Mouse (Mus musculus) B cell, adult 2 months (primary cell): ENCODE results near the gene Spg11.

Source experiments
- DNase-seq, 2 experiments: peaks; one replicate each; pipeline ENCODE4 v3.0.0; 2022

Gene Spg11

GRCm38 (mm10) chr2:122117961-122118958 is at the start of gene Spg11:
TSS of gene Spg11 (minus strand) at chr2:122118386.
- DNase-seq: peak; percentile 98

DNA sequence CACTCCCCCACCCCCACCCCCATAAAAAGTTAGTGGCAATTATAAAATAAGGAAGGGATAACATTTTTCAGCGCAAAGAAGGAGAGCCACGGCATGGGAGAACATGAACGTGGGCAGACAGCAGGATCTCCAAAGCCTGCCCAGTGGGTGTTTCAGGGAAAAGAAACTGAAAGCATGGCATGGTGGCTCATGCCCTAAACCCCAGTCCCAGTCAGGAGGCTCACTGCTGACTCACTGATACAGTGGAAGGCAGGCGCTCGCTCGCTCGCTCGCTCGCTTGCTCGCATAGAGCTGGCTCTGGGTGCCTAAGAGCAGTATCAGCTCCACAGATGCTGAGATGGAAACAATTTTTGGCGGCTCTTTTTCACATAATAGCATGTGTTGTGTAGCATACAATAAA is 46.1 kb upstream of the Spg11 start:
- peak in 1 of 2 experiments; percentile 23 for DNase-seq

DNA sequence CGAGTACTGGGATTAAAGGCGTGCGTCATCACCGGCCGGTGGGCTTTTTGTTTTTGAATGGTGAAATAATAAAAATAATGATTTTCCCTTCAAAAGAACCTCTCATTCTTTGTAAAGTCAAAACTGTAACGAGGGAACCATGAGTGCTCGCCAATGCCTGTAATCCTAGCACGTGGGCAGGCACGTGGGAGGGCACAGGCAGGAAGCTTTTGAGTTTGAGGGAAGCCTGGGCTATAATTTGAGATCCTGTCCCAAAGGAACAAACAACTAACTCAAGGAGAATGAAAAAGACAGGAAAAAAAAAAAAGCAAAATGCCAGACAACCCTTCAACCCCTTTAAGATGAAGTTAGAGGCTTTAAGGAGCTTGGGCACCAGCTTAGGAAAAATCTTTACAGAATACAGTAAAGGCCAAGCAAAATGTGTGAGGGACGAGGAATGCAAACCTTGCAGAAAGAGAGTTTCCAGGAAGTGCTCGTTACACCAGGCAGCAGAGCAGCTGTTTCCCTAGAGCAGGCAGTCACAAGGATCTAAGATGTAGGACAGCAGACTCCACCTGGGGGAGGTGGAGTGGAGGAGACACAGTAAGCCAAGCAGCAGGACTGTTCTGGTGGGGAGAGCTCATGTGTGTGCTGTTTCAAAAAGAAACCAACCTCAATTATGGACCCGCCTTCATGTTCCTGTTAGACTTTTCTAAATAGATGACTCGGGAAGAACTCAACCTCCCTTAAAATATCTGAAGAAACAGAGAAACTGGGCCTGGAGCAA is 45.4 kb upstream of the Spg11 start:
- no peak for DNase-seq

- DNase-seq: no peak
Observed at GRCm38 (mm10) chr2:122162529-122162928, 44.3 kb upstream of the Spg11 start.

- DNase-seq: no peak
Observed at GRCm38 (mm10) chr2:122161542-122161941, 43.4 kb upstream of the Spg11 start.

DNA sequence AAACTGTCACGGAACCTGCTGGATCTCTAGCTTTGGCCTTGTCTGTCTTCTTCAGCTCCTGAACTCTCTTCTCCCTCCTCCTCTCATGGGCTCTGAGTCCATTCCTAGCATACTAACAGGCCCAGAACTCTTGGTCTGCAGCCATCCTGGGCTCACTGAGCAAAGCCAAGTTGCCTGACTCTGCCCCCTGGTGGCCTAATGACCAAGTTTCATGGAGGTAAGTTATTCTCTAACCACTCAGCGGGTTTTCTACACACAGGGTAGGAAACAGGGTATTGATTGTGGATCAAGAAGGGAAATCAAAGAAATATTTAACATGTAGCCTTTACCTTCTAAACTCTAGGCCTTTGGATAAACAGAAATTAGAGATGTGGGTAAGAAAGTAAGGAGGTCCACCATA is 42.5 kb upstream of the Spg11 start, which contains the start of gene Trim69:
TSS of gene Trim69 (plus strand) at position 21 of the 400 bp plus-strand sequence.
- DNase-seq: peak; percentile 89 to 92

DNA sequence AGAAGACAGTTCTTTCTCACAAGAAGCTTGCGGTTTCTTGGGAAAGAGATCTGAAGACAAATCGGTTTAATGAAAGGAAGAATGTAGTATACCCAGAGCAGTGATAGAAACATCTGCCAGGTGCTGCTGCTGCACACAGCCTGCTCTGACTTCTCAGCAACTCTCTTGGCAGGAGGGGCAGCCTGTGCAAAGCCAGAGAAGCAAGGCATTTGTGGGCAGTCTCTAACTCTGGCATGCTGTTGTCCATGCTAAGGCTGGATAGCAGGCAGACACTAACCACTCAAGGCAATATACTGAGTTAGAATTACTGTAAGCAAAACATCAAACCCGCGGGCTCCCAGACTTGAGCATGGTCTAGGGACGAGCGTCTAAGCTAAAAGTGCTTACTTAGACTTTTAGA is 41.5 kb upstream of the Spg11 start:
- no peak for DNase-seq

GRCm38 (mm10) chr2:122158362-122158802 is 40.2 kb upstream of the Spg11 start:
- no peak for DNase-seq

- DNase-seq: no peak
Observed at GRCm38 (mm10) chr2:122157561-122157960, 39.4 kb upstream of the Spg11 start.

DNA sequence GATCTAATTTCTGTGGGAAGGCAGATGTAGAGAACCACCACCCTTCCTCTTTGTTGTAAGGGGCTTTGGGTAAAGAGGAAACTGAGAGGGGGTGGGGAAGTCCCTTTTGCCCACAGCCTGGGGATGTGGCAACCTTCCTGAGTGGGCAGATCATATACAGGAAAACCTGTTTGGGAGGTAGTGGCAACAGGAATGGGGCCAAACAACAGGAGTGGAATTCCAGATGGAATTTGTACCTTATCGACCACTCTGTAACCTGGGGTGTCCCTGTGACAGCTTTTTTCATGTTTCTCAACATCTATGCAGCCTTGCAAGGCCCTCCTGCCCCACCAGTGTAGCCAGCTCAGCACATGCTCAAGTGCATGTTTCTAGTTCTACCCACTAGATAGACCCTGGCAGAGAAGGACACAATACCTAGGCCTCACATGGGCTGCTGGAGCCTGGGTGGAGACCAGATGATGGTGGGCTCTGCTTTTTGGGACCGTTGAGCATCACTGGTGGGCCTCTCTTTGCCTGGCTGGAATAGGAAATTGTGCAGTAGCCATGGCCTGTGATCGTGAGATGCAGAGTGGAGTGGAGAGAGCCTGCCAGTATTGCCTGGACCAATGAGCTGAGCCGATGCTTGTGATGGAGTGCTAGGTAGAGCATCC is 38.0 kb upstream of the Spg11 start:
- peak in 1 of 2 experiments; percentile 29 for DNase-seq

- peak in 1 of 2 experiments; percentile 25 for DNase-seq
Observed at GRCm38 (mm10) chr2:122155292-122155691, 37.1 kb upstream of the Spg11 start.

GRCm38 (mm10) chr2:122154479-122154878 is 36.3 kb upstream of the Spg11 start:
- no peak for DNase-seq

GRCm38 (mm10) chr2:122153681-122154365 is 35.6 kb upstream of the Spg11 start:
- no peak for DNase-seq

DNA sequence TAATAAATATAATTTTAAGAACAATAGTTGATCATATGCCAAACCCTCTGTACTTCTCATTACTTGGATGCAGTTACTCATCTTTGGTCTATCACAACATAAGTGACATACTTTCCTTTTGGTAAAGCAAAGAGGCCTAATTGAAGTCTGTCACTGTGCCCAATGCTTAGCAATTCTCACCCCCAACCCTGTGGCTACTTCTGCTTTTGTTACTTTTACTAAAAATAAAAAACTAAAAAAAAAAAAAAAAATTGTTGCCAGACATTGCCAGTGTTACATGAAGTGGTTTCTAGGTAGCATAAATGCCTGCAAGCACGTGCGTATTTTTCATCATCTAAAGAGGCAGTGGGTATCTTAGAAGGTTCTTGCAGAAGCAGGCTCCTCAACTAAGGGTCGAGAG is 34.7 kb upstream of the Spg11 start:
- DNase-seq: no peak

GRCm38 (mm10) chr2:122151221-122151620 is 33.0 kb upstream of the Spg11 start:
- no peak for DNase-seq

GRCm38 (mm10) chr2:122149716-122150115 is 31.5 kb upstream of the Spg11 start:
- DNase-seq: no peak

GRCm38 (mm10) chr2:122149316-122149715 is 31.1 kb upstream of the Spg11 start:
- DNase-seq: peak; percentile 17 to 36

GRCm38 (mm10) chr2:122148242-122148917 is 30.2 kb upstream of the Spg11 start:
- DNase-seq: peak; percentile 81 to 82

DNA sequence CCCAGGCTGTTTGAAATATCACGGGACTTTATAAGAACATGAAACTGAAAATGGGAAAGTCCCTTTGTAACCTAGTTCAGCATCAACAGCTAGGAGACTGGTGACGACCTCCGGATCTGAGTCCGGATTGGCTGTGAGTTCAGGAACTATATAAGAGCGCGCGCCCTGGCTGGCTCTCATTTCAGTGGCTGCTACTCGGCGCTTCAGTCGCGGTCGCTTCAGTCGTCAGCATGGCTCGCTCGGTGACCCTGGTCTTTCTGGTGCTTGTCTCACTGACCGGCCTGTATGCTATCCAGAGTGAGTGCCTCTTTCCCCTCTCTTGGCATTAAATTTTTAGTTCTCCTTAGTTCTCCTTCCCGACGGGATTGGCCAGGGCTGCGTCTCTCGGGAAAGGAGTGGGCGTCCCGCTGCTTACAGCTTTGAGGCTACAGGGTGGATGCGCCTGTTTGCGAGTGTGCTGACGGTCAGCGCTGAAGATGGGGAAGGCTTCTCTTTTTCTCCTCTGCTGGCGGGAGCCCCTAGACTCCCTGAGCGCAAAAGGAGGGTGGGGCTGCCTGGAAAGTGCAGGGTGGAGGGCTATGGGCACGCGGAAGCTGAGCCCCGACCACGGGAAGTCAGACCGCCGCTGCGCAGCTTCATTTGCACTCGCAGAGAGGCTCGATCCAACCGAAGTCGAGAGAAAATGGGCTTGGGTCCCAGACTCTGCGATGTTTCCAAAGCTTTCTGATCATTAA is 29.5 kb upstream of the Spg11 start, which contains the start of gene B2m:
TSS of gene B2m (plus strand) at position 179 of the 734 bp plus-strand sequence.
- peak; percentile 96 to 97 for DNase-seq

- DNase-seq: peak; percentile 33 to 44
Observed at GRCm38 (mm10) chr2:122146687-122147086, 28.5 kb upstream of the Spg11 start.

DNA sequence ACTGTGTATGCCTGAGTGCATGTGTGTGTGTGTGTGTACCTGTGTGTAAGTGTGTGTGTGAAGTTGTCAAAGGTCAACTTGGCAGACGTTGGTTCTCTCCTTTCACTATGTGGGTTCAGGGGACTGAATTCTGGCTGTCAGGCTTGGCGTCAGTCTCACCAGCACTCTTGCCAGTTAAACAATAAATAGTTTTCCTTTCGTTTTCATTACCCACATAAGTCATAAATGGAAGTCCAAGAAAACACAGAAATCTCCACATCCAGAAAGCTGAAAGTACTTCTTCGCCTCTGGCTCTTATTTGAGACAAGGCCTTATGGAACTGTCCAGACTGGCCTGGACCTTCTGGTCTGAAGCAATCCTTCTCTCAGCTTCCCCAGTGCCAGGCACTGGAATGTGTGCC is 27.6 kb upstream of the Spg11 start:
- peak in 1 of 2 experiments; percentile 31 for DNase-seq
